Mouse (Mus musculus): ENCODE results near the gene Hmmr. TPM values are rescaled to one million over a fixed set of nuclear protein-coding genes. Genes with fewer than 3 reads are reported as not detected.
"Not testable (repeated sequence)": the region's sequence is repeated elsewhere in the genome, so short reads cannot be mapped to it uniquely, and the experiment has no call there.

The Hmmr gene
- polyA plus RNA-seq, 1 experiment from 2014 or later = 54.1 TPM

DNA sequence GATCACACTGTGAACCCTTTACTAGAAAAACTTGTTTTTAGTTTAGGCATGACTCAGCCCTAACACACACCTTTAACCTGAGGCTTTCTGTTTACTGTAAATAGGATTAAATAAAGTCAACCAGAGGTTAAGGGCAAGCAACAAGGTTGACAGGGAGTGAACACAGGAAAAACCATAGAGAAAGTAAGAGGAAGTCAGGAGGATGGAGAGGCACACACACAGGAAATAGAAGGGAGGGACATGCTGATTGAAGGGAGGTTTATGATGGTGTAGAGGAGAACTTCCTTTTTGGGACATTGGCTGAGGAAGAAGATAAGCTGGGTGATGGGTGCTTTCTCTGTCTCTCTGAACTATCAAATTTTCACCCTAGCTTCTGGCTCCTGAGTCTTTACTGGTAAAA lies 14.9 kb downstream of the Hmmr start:
- Histone ChIP-seq H3K27ac (ENCODE audit: low read depth, low read length) (no peak overlapping the region), H3K4me3 (ENCODE audit: low read depth, low read length) (no peak overlapping the region), H3K36me3 (ENCODE audit: control insufficient read depth, insufficient read depth, low read length) (peaks cover 14% of the 10 kb centered on the region), H3K4me1 (ENCODE audit: control insufficient read depth, insufficient read depth, low read length) (no peaks in the 10 kb centered on the region), H3K27me3 (ENCODE audit: control insufficient read depth, insufficient read depth, low read length) (no peaks in the 10 kb centered on the region), H3K9ac (ENCODE audit: low read length) (no peak overlapping the region), H3K9me3 (ENCODE audit: control insufficient read depth, low read length) (no peaks in the 10 kb centered on the region), H3K4me2 (ENCODE audit: low read depth) (no peak overlapping the region)
- DNase-seq (ENCODE audit: low spot score) (no peak), ATAC-seq (ENCODE audit: insufficient read depth, low FRiP score, low TSS enrichment) (no peak)

GRCm38 (mm10) chr11:40715524-40715923 lies 17.7 kb downstream of the Hmmr start:
- Histone ChIP-seq H3K36me3 (ENCODE audit: control insufficient read depth, insufficient read depth, low read length) (peaks cover 10% of the 10 kb centered on the region), H3K9ac (ENCODE audit: low read length) (no peak overlapping the region), H3K4me2 (ENCODE audit: low read depth) (no peak overlapping the region), H3K27me3 (ENCODE audit: control insufficient read depth, insufficient read depth, low read length) (no peaks in the 10 kb centered on the region), H3K4me3 (ENCODE audit: low read depth, low read length) (no peak overlapping the region), H3K27ac (ENCODE audit: low read depth, low read length) (no peak overlapping the region), H3K9me3 (ENCODE audit: control insufficient read depth, low read length) (no peaks in the 10 kb centered on the region), H3K4me1 (ENCODE audit: control insufficient read depth, insufficient read depth, low read length) (no peaks in the 10 kb centered on the region)
- ATAC-seq (ENCODE audit: insufficient read depth, low FRiP score, low TSS enrichment) (no peak), DNase-seq (ENCODE audit: low spot score) (no peak)
- WGBS = 96% methylated on average over 5 of the region's 5 CpGs

DNA sequence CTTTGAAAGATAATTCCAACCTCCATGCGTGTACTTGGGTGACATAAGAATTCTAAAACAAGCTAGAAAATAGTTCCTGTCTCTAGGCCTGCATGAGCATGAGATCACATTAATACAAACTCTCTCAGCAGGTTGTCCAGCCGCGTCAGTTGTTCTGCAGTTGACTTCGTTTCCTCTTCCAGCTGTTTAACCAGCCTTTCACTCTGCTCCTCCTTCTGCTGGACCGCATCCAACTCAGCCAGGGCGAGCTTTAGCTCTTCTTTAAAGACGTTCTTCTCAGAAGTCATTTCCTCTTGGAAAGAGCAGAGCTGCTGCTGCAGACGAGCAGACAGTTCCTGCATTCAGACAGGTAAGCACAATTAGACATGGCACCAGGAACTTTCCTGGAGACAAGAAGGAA lies 19.4 kb downstream of the Hmmr start:
- no peak for ATAC-seq (ENCODE audit: insufficient read depth, low FRiP score, low TSS enrichment)

DNA sequence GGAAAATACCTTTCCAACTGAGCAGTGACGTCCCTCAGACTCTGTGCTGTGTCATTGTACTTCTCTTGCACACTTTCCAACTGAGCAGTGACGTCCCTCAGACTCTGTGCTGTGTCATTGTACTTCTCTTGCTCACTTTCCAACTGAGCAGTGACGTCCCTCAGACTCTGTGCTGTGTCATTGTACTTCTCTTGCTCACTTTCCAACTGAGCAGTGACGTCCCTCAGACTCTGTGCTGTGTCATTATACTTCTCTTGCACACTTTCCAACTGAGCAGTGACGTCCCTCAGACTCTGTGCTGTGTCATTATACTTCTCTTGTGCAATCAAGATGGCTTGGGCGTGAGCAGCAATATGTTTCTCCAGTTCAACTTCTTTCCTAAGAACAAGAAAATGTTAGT lies 23.3 kb downstream of the Hmmr start:
- not testable (repeated sequence) for H3K27me3 ChIP-seq (ENCODE audit: control insufficient read depth, insufficient read depth, low read length); H3K9me3 ChIP-seq (ENCODE audit: control insufficient read depth, low read length); H3K27ac ChIP-seq (ENCODE audit: low read depth, low read length); ATAC-seq (ENCODE audit: insufficient read depth, low FRiP score, low TSS enrichment); DNase-seq (ENCODE audit: low spot score); H3K4me1 ChIP-seq (ENCODE audit: control insufficient read depth, insufficient read depth, low read length); H3K9ac ChIP-seq (ENCODE audit: low read length); H3K4me3 ChIP-seq (ENCODE audit: low read depth, low read length); H3K4me2 ChIP-seq (ENCODE audit: low read depth)
- 94% methylated on average over 6 of the region's 6 CpGs for WGBS
- peaks cover 11% of the 10 kb centered on the region for H3K36me3 ChIP-seq (ENCODE audit: control insufficient read depth, insufficient read depth, low read length)

More for the DNA sequence above, 19.4 kb downstream of the Hmmr start:
- no peak overlapping the region for H3K9ac ChIP-seq (ENCODE audit: low read length)
- H3K9me3 ChIP-seq (ENCODE audit: control insufficient read depth, low read length) = no peaks in the 10 kb centered on the region
- WGBS = 90% methylated on average over 8 of the region's 8 CpGs
- no peaks in the 10 kb centered on the region for H3K27me3 ChIP-seq (ENCODE audit: control insufficient read depth, insufficient read depth, low read length)
- no peaks in the 10 kb centered on the region for H3K4me1 ChIP-seq (ENCODE audit: control insufficient read depth, insufficient read depth, low read length)
- peaks cover 16% of the 10 kb centered on the region for H3K36me3 ChIP-seq (ENCODE audit: control insufficient read depth, insufficient read depth, low read length)
- H3K27ac ChIP-seq (ENCODE audit: low read depth, low read length) = no peak overlapping the region
- H3K4me2 ChIP-seq (ENCODE audit: low read depth) = no peak overlapping the region
- no peak for DNase-seq (ENCODE audit: low spot score)
- H3K4me3 ChIP-seq (ENCODE audit: low read depth, low read length) = no peak overlapping the region

GRCm38 (mm10) chr11:40695103-40695502 lies 38.1 kb downstream of the Hmmr start, which contains the start of gene Mat2b:
Gene Mat2b (minus strand): TSS chr11:40695203.
- ATAC-seq (ENCODE audit: insufficient read depth, low FRiP score, low TSS enrichment) (no peak), DNase-seq (ENCODE audit: low spot score) (no peak)
- Histone ChIP-seq H3K27me3 (ENCODE audit: control insufficient read depth, insufficient read depth, low read length) (no peaks in the 10 kb centered on the region), H3K4me1 (ENCODE audit: control insufficient read depth, insufficient read depth, low read length) (peaks cover 7% of the 10 kb centered on the region; the same call in 1 of the 2 replicates), H3K9ac (ENCODE audit: low read length) (peak within 1 kb of the TSS; percentile 82), H3K9me3 (ENCODE audit: control insufficient read depth, low read length) (no peaks in the 10 kb centered on the region), H3K4me2 (ENCODE audit: low read depth) (peak within 1 kb of the TSS; percentile 76), H3K4me3 (ENCODE audit: low read depth, low read length) (peak within 1 kb of the TSS; percentile 84), H3K36me3 (ENCODE audit: control insufficient read depth, insufficient read depth, low read length) (no peaks in the 10 kb centered on the region), H3K27ac (ENCODE audit: low read depth, low read length) (peak within 1 kb of the TSS; percentile 88)
- 90% methylated on average over 9 of the region's 9 CpGs for WGBS

- H3K4me3 ChIP-seq (ENCODE audit: low read depth, low read length) = peak overlapping the region; percentile 84
- peaks cover 7% of the 10 kb centered on the region; the same call in 1 of the 2 replicates for H3K4me1 ChIP-seq (ENCODE audit: control insufficient read depth, insufficient read depth, low read length)
- WGBS = under 1% methylated on average over 31 of the region's 31 CpGs
Measured at GRCm38 (mm10) chr11:40694311-40695087, 38.7 kb downstream of the Hmmr start.

DNA sequence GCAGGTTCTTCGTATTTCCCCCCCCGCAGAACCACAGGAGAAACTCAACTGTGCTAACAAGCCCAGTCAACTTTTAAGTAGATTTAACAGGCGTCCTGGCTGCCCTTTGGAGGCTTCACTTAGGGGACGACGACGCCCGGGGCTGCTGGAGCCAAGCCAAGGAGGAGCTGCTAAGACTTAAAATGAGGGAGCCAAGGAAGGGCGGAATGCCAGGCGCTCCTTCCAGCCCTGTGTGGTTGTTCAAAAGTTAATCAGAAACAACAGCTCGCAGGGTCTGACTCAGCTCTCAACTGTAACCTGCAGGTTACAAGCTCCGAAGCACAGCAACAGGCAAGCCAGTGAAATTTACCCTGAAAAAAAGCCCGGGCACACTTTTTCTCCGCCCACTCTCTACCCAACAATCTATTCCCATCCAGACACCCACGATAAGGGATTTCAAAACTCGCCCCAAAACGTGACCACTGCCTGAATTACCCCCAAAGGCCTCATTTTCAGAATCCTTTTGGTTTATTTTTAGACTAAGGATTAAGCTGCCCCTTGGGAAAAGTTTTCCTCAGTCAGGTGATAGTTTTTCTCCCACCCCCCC lies 39.8 kb downstream of the Hmmr start:
- peak overlapping the region; percentile 84 for H3K4me3 ChIP-seq (ENCODE audit: low read depth, low read length)
- no peaks in the 10 kb centered on the region for H3K9me3 ChIP-seq (ENCODE audit: control insufficient read depth, low read length)
- DNase-seq (ENCODE audit: low spot score) (peak; percentile 62), ATAC-seq (ENCODE audit: insufficient read depth, low FRiP score, low TSS enrichment) (peak; percentile 11; the same call in 1 of the 2 replicates)
- H3K4me1 ChIP-seq (ENCODE audit: control insufficient read depth, insufficient read depth, low read length) = peaks cover 7% of the 10 kb centered on the region; the same call in 1 of the 2 replicates
- H3K27ac ChIP-seq (ENCODE audit: low read depth, low read length) = peak overlapping the region; percentile 78; the same call in 1 of the 2 replicates
- peak overlapping the region; percentile 82 for H3K9ac ChIP-seq (ENCODE audit: low read length)
- no peaks in the 10 kb centered on the region for H3K36me3 ChIP-seq (ENCODE audit: control insufficient read depth, insufficient read depth, low read length)
- no peaks in the 10 kb centered on the region for H3K27me3 ChIP-seq (ENCODE audit: control insufficient read depth, insufficient read depth, low read length)
- under 1% methylated on average over 16 of the region's 16 CpGs for whole genome bisulfite sequencing
- H3K4me2 ChIP-seq (ENCODE audit: low read depth) = peak overlapping the region; percentile 76

More at GRCm38 (mm10) chr11:40694311-40695087, 38.7 kb downstream of the Hmmr start:
- peak; percentile 82 for DNase-seq (ENCODE audit: low spot score)
- peak; percentile 78 for ATAC-seq (ENCODE audit: insufficient read depth, low FRiP score, low TSS enrichment)
- no peaks in the 10 kb centered on the region for H3K9me3 ChIP-seq (ENCODE audit: control insufficient read depth, low read length)
- H3K27me3 ChIP-seq (ENCODE audit: control insufficient read depth, insufficient read depth, low read length) = no peaks in the 10 kb centered on the region
- peak overlapping the region; percentile 82 for H3K9ac ChIP-seq (ENCODE audit: low read length)
- H3K4me2 ChIP-seq (ENCODE audit: low read depth) = peak overlapping the region; percentile 76
- H3K27ac ChIP-seq (ENCODE audit: low read depth, low read length) = peak overlapping the region; percentile 88
- no peaks in the 10 kb centered on the region for H3K36me3 ChIP-seq (ENCODE audit: control insufficient read depth, insufficient read depth, low read length)

DNA sequence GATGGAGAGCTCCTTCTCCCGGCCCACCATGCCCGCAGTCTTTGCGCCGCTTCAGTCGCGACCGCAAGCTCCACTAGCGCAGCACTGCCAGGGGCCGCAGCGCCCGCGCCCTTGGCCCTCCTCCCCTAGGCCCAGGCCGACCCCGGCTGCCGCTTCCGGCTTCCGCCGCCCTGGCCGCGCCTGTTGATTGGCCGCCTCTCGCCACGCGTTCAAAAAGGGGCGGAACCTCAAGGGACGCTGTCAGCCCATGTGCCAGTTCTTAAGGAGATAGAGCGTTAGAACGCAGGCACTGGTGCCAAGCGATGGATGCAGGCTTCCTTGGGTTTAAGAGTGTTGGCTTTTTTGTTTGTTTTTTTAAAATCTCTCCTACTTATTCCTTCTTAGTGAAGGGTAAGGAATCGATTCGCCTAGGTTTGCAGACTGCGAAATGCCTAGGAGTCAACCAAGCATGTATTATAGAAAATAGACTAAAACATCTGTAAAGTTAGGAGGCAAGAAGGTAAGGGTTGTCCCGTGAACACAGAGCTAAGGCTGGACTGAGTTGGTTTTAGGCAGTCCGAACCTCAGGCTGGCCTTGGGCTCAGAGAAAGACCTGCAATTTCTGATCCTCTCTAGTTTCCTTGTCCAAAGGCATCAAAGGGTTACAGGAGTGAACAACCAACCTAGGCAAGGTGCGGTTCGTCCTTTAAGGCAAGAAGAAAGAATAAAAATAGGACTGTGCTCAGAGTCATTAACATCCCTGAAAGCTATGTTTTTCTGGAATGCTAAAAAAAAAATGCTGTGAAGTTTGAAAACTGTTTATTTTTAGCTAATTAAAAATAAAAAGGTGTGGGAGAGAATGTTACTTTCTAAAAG lies 40.5 kb downstream of the Hmmr start:
- DNase-seq (ENCODE audit: low spot score) (peak; percentile 95), ATAC-seq (ENCODE audit: insufficient read depth, low FRiP score, low TSS enrichment) (peak; percentile 93)
- Histone ChIP-seq H3K27ac (ENCODE audit: low read depth, low read length) (peak overlapping the region; percentile 78; the same call in 1 of the 2 replicates), H3K9ac (ENCODE audit: low read length) (peak overlapping the region; percentile 82), H3K36me3 (ENCODE audit: control insufficient read depth, insufficient read depth, low read length) (no peaks in the 10 kb centered on the region), H3K4me2 (ENCODE audit: low read depth) (peak overlapping the region; percentile 76), H3K27me3 (ENCODE audit: control insufficient read depth, insufficient read depth, low read length) (no peaks in the 10 kb centered on the region), H3K9me3 (ENCODE audit: control insufficient read depth, low read length) (no peaks in the 10 kb centered on the region), H3K4me3 (ENCODE audit: low read depth, low read length) (peak overlapping the region; percentile 84), H3K4me1 (ENCODE audit: control insufficient read depth, insufficient read depth, low read length) (peaks cover 7% of the 10 kb centered on the region; the same call in 1 of the 2 replicates)
- under 1% methylated on average over 36 of the region's 36 CpGs for WGBS

All from neural tube, embryonic 11.5 days (tissue).